Mouse (Mus musculus) mammary gland, adult 2 months (tissue): ENCODE data around the gene Irf3. TPM values are rescaled to one million over a fixed set of nuclear protein-coding genes. Genes with fewer than 3 reads are reported as not detected.

ENCODE experiments used
- polyA plus RNA-seq: library from polyadenylated mRNA; depleted of rRNA; stranded (reverse); fragments of >200 nt; gene quantifications from 2 replicates; pipeline ENCODE4 v1.2.3, GENCODE M21; 2012; ENCODE audit warnings: low replicate concordance; rRNA removed

The Irf3 gene
- 120 and 136 TPM in 2 replicates for polyA plus RNA-seq

GRCm38 (mm10) chr7:44997231-44997939 lies at the start of gene Irf3:
Irf3 (plus strand) TSS chr7:44997648.

GRCm38 (mm10) chr7:44974383-44975116 lies 22.9 kb upstream of the Irf3 start, which contains the start of gene Cpt1c:
Cpt1c (minus strand) TSS chr7:44974851.

GRCm38 (mm10) chr7:44986192-44986878 lies 11.1 kb upstream of the Irf3 start, which contains the start of gene Prmt1:
Prmt1 (minus strand) TSS chr7:44986568.

GRCm38 (mm10) chr7:44998501-44998955 lies 1.1 kb downstream of the Irf3 start, which contains the start of gene Bcl2l12:
Bcl2l12 (minus strand) TSS chr7:44998712.

GRCm38 (mm10) chr7:45015957-45016612 lies 18.6 kb downstream of the Irf3 start, which contains the start of gene Scaf1:
Scaf1 (minus strand) TSS chr7:45016363.

GRCm38 (mm10) chr7:45017242-45018061 lies 20.0 kb downstream of the Irf3 start, which contains the start of gene Rras:
Rras (plus strand) TSS chr7:45017961.

Other genes with a start within 250 kb of the Irf3 start
- 43.8 and 48.7 TPM in 2 replicates for gene Vrk3, start 249.2 kb upstream of the Irf3 start, polyA plus RNA-seq
- 0.11 and 0.13 TPM in 2 replicates for gene Zfp473, start 246.6 kb upstream of the Irf3 start, polyA plus RNA-seq
- 64.4 and 76.1 TPM in 2 replicates for gene Nup62, start 181.6 kb upstream of the Irf3 start, polyA plus RNA-seq
- gene Il4i1, start 181.3 kb upstream of the Irf3 start, polyA plus RNA-seq: 51.1 and 162 TPM in 2 replicates
- 250 and 576 TPM in 2 replicates for gene Atf5, start 181.0 kb upstream of the Irf3 start, polyA plus RNA-seq
- gene Akt1s1, start 148.7 kb upstream of the Irf3 start, polyA plus RNA-seq: 67.1 and 282 TPM in 2 replicates
- 115 and 138 TPM in 2 replicates for gene Tbc1d17, start 148.6 kb upstream of the Irf3 start, polyA plus RNA-seq
- gene Pnkp, start 140.5 kb upstream of the Irf3 start, polyA plus RNA-seq: 39.0 and 104 TPM in 2 replicates
- 230 and 261 TPM in 2 replicates for gene Ptov1, start 127.9 kb upstream of the Irf3 start, polyA plus RNA-seq
- 108 and 237 TPM in 2 replicates for gene Med25, start 104.9 kb upstream of the Irf3 start, polyA plus RNA-seq
- gene Fuz, start 101.6 kb upstream of the Irf3 start, polyA plus RNA-seq: 65.1 and 103 TPM in 2 replicates
- 87.8 and 112 TPM in 2 replicates for gene Ap2a1, start 68.2 kb upstream of the Irf3 start, polyA plus RNA-seq
- 0.19 and 0.26 TPM in 2 replicates for gene Tsks, start 54.4 kb upstream of the Irf3 start, polyA plus RNA-seq
- gene Cpt1c, start 22.8 kb upstream of the Irf3 start, polyA plus RNA-seq: 34.3 and 34.4 TPM in 2 replicates
- gene Prmt1, start 11.1 kb upstream of the Irf3 start, polyA plus RNA-seq: 97.1 and 118 TPM in 2 replicates
- gene Bcl2l12, start 1.1 kb downstream of the Irf3 start, polyA plus RNA-seq: 38.7 and 59.9 TPM in 2 replicates
- gene Scaf1, start 18.7 kb downstream of the Irf3 start, polyA plus RNA-seq: 58.3 and 111 TPM in 2 replicates
- gene Rras, start 20.3 kb downstream of the Irf3 start, polyA plus RNA-seq: 201 and 278 TPM in 2 replicates
- 7.2 and 19.0 TPM in 2 replicates for gene Prr12, start 55.2 kb downstream of the Irf3 start, polyA plus RNA-seq
- 75.7 and 106 TPM in 2 replicates for gene Nosip, start 64.8 kb downstream of the Irf3 start, polyA plus RNA-seq
- gene Prrg2, start 65.0 kb downstream of the Irf3 start, polyA plus RNA-seq: 74.1 and 134 TPM in 2 replicates
- gene Rcn3, start 94.6 kb downstream of the Irf3 start, polyA plus RNA-seq: 147 and 250 TPM in 2 replicates
- gene Fcgrt, start 106.2 kb downstream of the Irf3 start, polyA plus RNA-seq: 251 and 271 TPM in 2 replicates
- 167 and 309 TPM in 2 replicates for gene Rps11, start 126.8 kb downstream of the Irf3 start, polyA plus RNA-seq
- gene Rpl13a, start 131.1 kb downstream of the Irf3 start, polyA plus RNA-seq: 1,471 and 2,886 TPM in 2 replicates
- 0.93 and 17.5 TPM in 2 replicates for gene Gm45713, start 138.6 kb downstream of the Irf3 start, polyA plus RNA-seq
- gene Flt3l, start 138.8 kb downstream of the Irf3 start, polyA plus RNA-seq: 166 and 183 TPM in 2 replicates
- gene Pih1d1, start 156.7 kb downstream of the Irf3 start, polyA plus RNA-seq: 54.4 and 57.6 TPM in 2 replicates
- 53.8 and 90.5 TPM in 2 replicates for gene Aldh16a1, start 156.9 kb downstream of the Irf3 start, polyA plus RNA-seq
- 0.13 and 0.24 TPM in 2 replicates for gene Slc17a7, start 166.3 kb downstream of the Irf3 start, polyA plus RNA-seq
- gene Gfy, start 181.9 kb downstream of the Irf3 start, polyA plus RNA-seq: not detected in 2 replicates
- not detected in 2 replicates for gene Pth2, start 183.3 kb downstream of the Irf3 start, polyA plus RNA-seq
- gene Ccdc155, start 207.2 kb downstream of the Irf3 start, polyA plus RNA-seq: 0.20 and 0.22 TPM in 2 replicates
- 23.3 and 27.6 TPM in 2 replicates for gene Dkkl1, start 214.5 kb downstream of the Irf3 start, polyA plus RNA-seq
- 101 and 152 TPM in 2 replicates for gene Tead2, start 218.1 kb downstream of the Irf3 start, polyA plus RNA-seq
- gene Cd37, start 241.5 kb downstream of the Irf3 start, polyA plus RNA-seq: 279 and 619 TPM in 2 replicates
- 0.19 TPM in 1 of 2 replicates, not detected in the other for gene Slc6a16, start 243.4 kb downstream of the Irf3 start, polyA plus RNA-seq